In the genomic region with DNA sequence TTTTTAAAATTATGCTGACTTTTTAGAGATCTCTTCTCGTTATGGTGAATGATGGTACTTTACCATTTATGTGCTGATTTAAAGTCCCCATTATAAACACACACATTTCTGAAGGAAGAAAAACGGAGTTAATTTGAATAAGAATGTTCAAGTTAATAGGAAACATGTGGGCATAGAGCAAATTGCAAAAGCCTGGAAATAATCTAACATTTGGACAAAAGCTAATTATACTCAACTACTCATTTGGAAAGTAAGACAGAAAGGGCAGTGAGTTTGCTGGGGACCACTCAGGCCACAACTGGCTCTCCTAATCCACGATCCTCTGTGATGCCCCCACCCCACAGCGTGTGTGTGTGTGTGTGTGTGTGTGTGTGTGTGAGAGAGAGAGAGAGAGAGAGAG, we compare ENCODE assay signal across 25 mouse cellular contexts.
DNase-seq lines count a peak whose midpoint lies in the region; ATAC-seq and TF ChIP-seq lines count a peak whose summit lies in the region.
"Had no signal": no experiment of that assay in that cellular context is flagged by ENCODE, and none has a peak within 500 bp of the region (broad histone marks: within the 10 kb centered on the region; RNA-seq: fewer than 3 reads in every experiment).

No protein-coding gene starts in this region.

- 0 out of 2 replicates have a peak overlapping the region, but pooled peaks have one; percentile 19 for H3K27ac ChIP-seq in forebrain, embryonic 15.5 days (replicated peaks)
- no peak overlapping the region for H3K27ac ChIP-seq in forebrain, postnatal 0 days (ENCODE audit: low read depth, low read length)
- peak overlapping the region; percentile 63 for H3K27ac ChIP-seq in embryonic facial prominence, embryonic 14.5 days (replicated peaks; ENCODE audit: low read depth, low read length)
- H3K27ac ChIP-seq in limb, embryonic 10.5 days = peak overlapping the region; percentile 42; the same call in 1 of the 2 replicates
- H3K27ac ChIP-seq: heart, embryonic 10.5 days; heart, embryonic 15.5 days; hindbrain, embryonic 13.5 days; hindbrain, postnatal 0 days; intestine, embryonic 15.5 days had no signal

- H3K9me3 ChIP-seq in forebrain, embryonic 15.5 days = no peaks in the 10 kb centered on the region
- H3K9me3 ChIP-seq in forebrain, postnatal 0 days (ENCODE audit: low read length) = no peaks in the 10 kb centered on the region
- H3K9me3 ChIP-seq in embryonic facial prominence, embryonic 14.5 days (ENCODE audit: control insufficient read depth, low read length) = no peaks in the 10 kb centered on the region
- H3K9me3 ChIP-seq in limb, embryonic 10.5 days (replicated peaks) = no peaks in the 10 kb centered on the region
- H3K9me3 ChIP-seq: heart, embryonic 10.5 days; heart, embryonic 15.5 days; hindbrain, embryonic 13.5 days; intestine, embryonic 15.5 days had no signal

- peak; percentile 11 for DNase-seq in embryo, embryonic 10.5 days (ENCODE audit: low spot score)
- no peak for DNase-seq in embryo, embryonic 10 days (ENCODE audit: low spot score)
- DNase-seq in forebrain, postnatal 0 days = no peak
- DNase-seq in embryonic facial prominence, embryonic 14.5 days (ENCODE audit: low spot score) = peak; percentile 47
- peak; percentile 33 for DNase-seq in limb, embryonic 10.5 days (ENCODE audit: low spot score)
- DNase-seq in ovary, postnatal 36 days (ENCODE audit: low spot score) = no peak
- DNase-seq: adrenal gland, adult 2 months; adrenal gland, postnatal 25 days; B cell, adult 2 months; cerebellum, adult 11 months; cerebellum, adult 8-10 months; cerebellum, postnatal 14 days; gastrocnemius, postnatal 10 days; heart, adult 18-20 months; heart, postnatal 14 days; kidney, adult 18-20 months had no signal

- no peak overlapping the region for H3K4me2 ChIP-seq in forebrain, embryonic 15.5 days (replicated peaks)
- no peak overlapping the region for H3K4me2 ChIP-seq in forebrain, postnatal 0 days (ENCODE audit: low read depth)
- no peak overlapping the region for H3K4me2 ChIP-seq in embryonic facial prominence, embryonic 14.5 days (ENCODE audit: low read depth, low read length)
- H3K4me2 ChIP-seq: heart, embryonic 15.5 days; hindbrain, embryonic 13.5 days; intestine, embryonic 15.5 days had no signal

- no peak for TF ChIP-seq CTCF in forebrain, postnatal 0 days (IDR thresholded peaks at IDR 0.05; ENCODE audit: low read depth)

- ATAC-seq in forebrain, embryonic 15.5 days (replicated peaks) = no peak
- ATAC-seq in forebrain, postnatal 0 days = no peak
- no peak for ATAC-seq in embryonic facial prominence, embryonic 14.5 days (ENCODE audit: low read depth)
- ATAC-seq in activated CD4-positive, CD25-positive, alpha-beta regulatory T cell, adult 4 months = no peak
- ATAC-seq: CD4-positive, CD25-positive, alpha-beta regulatory T cell, adult 4 months; hindbrain, postnatal 0 days; intestine, embryonic 15.5 days had no signal

- 13% methylated on average over 4 of the region's 4 CpGs for WGBS in forebrain, embryonic 15.5 days
- WGBS in forebrain, postnatal 0 days = 11% methylated on average over 4 of the region's 4 CpGs
- WGBS in embryonic facial prominence, embryonic 14.5 days = 28% methylated on average over 4 of the region's 4 CpGs
- 47% methylated on average over 4 of the region's 4 CpGs for WGBS in limb, embryonic 10.5 days

- no peaks in the 10 kb centered on the region for H3K36me3 ChIP-seq in forebrain, embryonic 15.5 days
- no peaks in the 10 kb centered on the region for H3K36me3 ChIP-seq in forebrain, postnatal 0 days (ENCODE audit: insufficient read depth)
- H3K36me3 ChIP-seq in embryonic facial prominence, embryonic 14.5 days (ENCODE audit: control insufficient read depth, insufficient read depth, low read length) = no peaks in the 10 kb centered on the region
- H3K36me3 ChIP-seq in limb, embryonic 10.5 days = no peaks in the 10 kb centered on the region
- H3K36me3 ChIP-seq: G1E; heart, embryonic 10.5 days; heart, embryonic 15.5 days; hindbrain, embryonic 13.5 days; intestine, embryonic 15.5 days had no signal

- H3K4me3 ChIP-seq in forebrain, embryonic 15.5 days = no peak overlapping the region
- H3K4me3 ChIP-seq in forebrain, postnatal 0 days (ENCODE audit: low read depth, low read length) = no peak overlapping the region
- H3K4me3 ChIP-seq in embryonic facial prominence, embryonic 14.5 days (ENCODE audit: low read depth, low read length) = no peak overlapping the region
- H3K4me3 ChIP-seq in limb, embryonic 10.5 days = no peak overlapping the region
- H3K4me3 ChIP-seq: heart, embryonic 10.5 days; heart, embryonic 15.5 days; hindbrain, embryonic 13.5 days; intestine, embryonic 15.5 days had no signal

- H3K4me1 ChIP-seq in forebrain, embryonic 15.5 days = peaks cover 16% of the 10 kb centered on the region; the same call in 1 of the 2 replicates
- H3K4me1 ChIP-seq in forebrain, postnatal 0 days (ENCODE audit: insufficient read depth) = no peaks in the 10 kb centered on the region
- H3K4me1 ChIP-seq in embryonic facial prominence, embryonic 14.5 days (ENCODE audit: control insufficient read depth, insufficient read depth, low read length) = peaks cover 5% of the 10 kb centered on the region; the same call in 1 of the 2 replicates
- peaks cover 18% of the 10 kb centered on the region for H3K4me1 ChIP-seq in limb, embryonic 10.5 days
- H3K4me1 ChIP-seq: heart, embryonic 10.5 days; heart, embryonic 15.5 days; intestine, embryonic 15.5 days had no signal

- H3K9ac ChIP-seq in forebrain, embryonic 15.5 days (replicated peaks) = no peak overlapping the region
- no peak overlapping the region for H3K9ac ChIP-seq in forebrain, postnatal 0 days
- no peak overlapping the region for H3K9ac ChIP-seq in embryonic facial prominence, embryonic 14.5 days (ENCODE audit: low read depth, low read length)
- H3K9ac ChIP-seq: heart, embryonic 15.5 days; hindbrain, embryonic 13.5 days; intestine, embryonic 15.5 days had no signal

- H3K27me3 ChIP-seq in forebrain, embryonic 15.5 days = no peaks in the 10 kb centered on the region
- no peaks in the 10 kb centered on the region for H3K27me3 ChIP-seq in forebrain, postnatal 0 days (ENCODE audit: insufficient read depth, low read length)
- H3K27me3 ChIP-seq in embryonic facial prominence, embryonic 14.5 days (replicated peaks; ENCODE audit: control insufficient read depth, insufficient read depth, low read length) = no peaks in the 10 kb centered on the region
- no peaks in the 10 kb centered on the region for H3K27me3 ChIP-seq in limb, embryonic 10.5 days (ENCODE audit: low read depth, poor library complexity, severe bottlenecking)
- H3K27me3 ChIP-seq: heart, embryonic 15.5 days; hindbrain, embryonic 13.5 days; intestine, embryonic 15.5 days had no signal

Comparison
In these comparisons a context has a peak if more than half of its experiments do, and no peak if none do; other contexts are left out.
1. DNase-seq: peak in embryo, embryonic 10.5 days (single experiment), embryonic facial prominence, embryonic 14.5 days (single experiment) and limb, embryonic 10.5 days (single experiment); none in embryo, embryonic 10 days (single experiment), forebrain, postnatal 0 days (single experiment) and ovary, postnatal 36 days (single experiment).